Mouse (Mus musculus): ENCODE data around the gene Bcl7c. TPM values are rescaled to one million over a fixed set of nuclear protein-coding genes. Genes with fewer than 3 reads are reported as not detected.
"Not testable (repeated sequence)": the region's sequence is repeated elsewhere in the genome, so short reads cannot be mapped to it uniquely, and the experiment has no call there.

Gene Bcl7c
- polyA plus RNA-seq, 1 experiment from 2014 or later = 49.5 TPM

- H3K27me3 ChIP-seq (replicated peaks) = no peaks in the 10 kb centered on the region
- 66% methylated on average over 3 of the region's 3 CpGs for WGBS
Observed at GRCm38 (mm10) chr7:127700712-127701331, 7.9 kb downstream of the Bcl7c start.

GRCm38 (mm10) chr7:127698986-127699385, 9.7 kb downstream of the Bcl7c start:
- Histone ChIP-seq H3K4me3 (no peak overlapping the region), H3K36me3 (peaks cover 32% of the 10 kb centered on the region), H3K4me2 (no peak overlapping the region), H3K9me3 (replicated peaks) (no peaks in the 10 kb centered on the region), H3K27me3 (replicated peaks) (no peaks in the 10 kb centered on the region), H3K9ac (no peak overlapping the region), H3K4me1 (replicated peaks) (no peaks in the 10 kb centered on the region), H3K27ac (ENCODE audit: poor library complexity, severe bottlenecking) (no peak overlapping the region)
- WGBS = 71% methylated on average over 6 of the region's 6 CpGs
- ATAC-seq (ENCODE audit: insufficient number of reproducible peaks, low FRiP score) = no peak

More at GRCm38 (mm10) chr7:127700712-127701331, 7.9 kb downstream of the Bcl7c start:
- H3K9ac ChIP-seq = no peak overlapping the region
- H3K9me3 ChIP-seq (replicated peaks) = no peaks in the 10 kb centered on the region
- no peak overlapping the region for H3K27ac ChIP-seq (ENCODE audit: poor library complexity, severe bottlenecking)
- H3K4me2 ChIP-seq = no peak overlapping the region
- H3K36me3 ChIP-seq = peaks cover 46% of the 10 kb centered on the region
- no peaks in the 10 kb centered on the region for H3K4me1 ChIP-seq (replicated peaks)
- no peak overlapping the region for H3K4me3 ChIP-seq
- ATAC-seq (ENCODE audit: insufficient number of reproducible peaks, low FRiP score) = no peak

DNA sequence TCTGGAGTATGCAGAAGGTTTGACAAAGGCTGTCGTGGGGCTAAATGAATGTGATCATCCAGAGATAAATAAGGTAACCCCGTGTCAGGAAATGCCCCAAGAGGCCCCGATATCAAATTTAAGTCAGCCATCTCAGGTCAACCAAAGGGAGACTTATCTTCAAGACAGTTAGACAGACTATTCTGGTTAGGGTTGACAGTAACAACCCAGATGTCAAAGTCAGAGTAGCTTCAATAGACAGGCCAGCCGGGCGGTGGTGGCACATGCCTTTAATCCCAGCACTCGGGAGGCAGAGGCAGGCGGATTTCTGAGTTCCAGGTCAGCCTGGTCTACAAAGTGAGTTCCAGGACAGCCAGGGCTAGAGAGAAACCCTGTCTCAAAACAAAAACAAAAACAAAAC, 15.0 kb downstream of the Bcl7c start:
- H3K36me3 ChIP-seq; H3K9me3 ChIP-seq (replicated peaks); H3K27me3 ChIP-seq (replicated peaks); H3K9ac ChIP-seq; H3K4me3 ChIP-seq; H3K4me2 ChIP-seq; ATAC-seq (ENCODE audit: insufficient number of reproducible peaks, low FRiP score); H3K27ac ChIP-seq (ENCODE audit: poor library complexity, severe bottlenecking): not testable (repeated sequence)
- H3K4me1 ChIP-seq (replicated peaks) = peaks cover 27% of the 10 kb centered on the region
- 78% methylated on average over 7 of the region's 7 CpGs for WGBS

DNA sequence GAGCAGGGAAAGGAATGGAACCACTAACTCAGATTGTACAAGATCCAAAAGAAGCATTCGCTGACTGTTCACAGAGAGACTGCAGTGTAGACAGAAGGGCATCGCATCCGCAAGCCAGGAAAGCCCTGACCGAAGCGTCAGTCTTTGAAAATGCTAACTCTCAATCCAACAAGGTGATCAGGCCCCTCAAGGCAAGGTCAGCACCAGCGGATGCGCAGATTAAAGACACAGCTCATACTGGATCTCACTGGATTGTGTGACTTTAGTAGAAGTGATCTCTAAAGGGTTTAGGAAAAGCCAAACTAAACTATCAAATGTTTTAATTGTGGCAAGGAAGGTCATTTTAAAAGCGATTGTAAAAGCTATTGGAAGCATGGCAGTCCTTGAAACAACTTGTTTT, 15.4 kb downstream of the Bcl7c start:
- Histone ChIP-seq H3K4me2 (no peak overlapping the region), H3K4me3 (no peak overlapping the region), H3K9ac (no peak overlapping the region), H3K9me3 (replicated peaks) (no peaks in the 10 kb centered on the region), H3K27me3 (replicated peaks) (no peaks in the 10 kb centered on the region), H3K4me1 (replicated peaks) (peaks cover 29% of the 10 kb centered on the region), H3K36me3 (peaks cover 7% of the 10 kb centered on the region; the same call in 1 of the 2 replicates), H3K27ac (ENCODE audit: poor library complexity, severe bottlenecking) (no peak overlapping the region)
- WGBS = 88% methylated on average over 8 of the region's 8 CpGs
- ATAC-seq (ENCODE audit: insufficient number of reproducible peaks, low FRiP score) = no peak

GRCm38 (mm10) chr7:127691221-127691989, 17.3 kb downstream of the Bcl7c start:
- peak overlapping the region; percentile 63 for H3K4me2 ChIP-seq
- 4% methylated on average over 15 of the region's 15 CpGs for WGBS
- peak overlapping the region; percentile 44 for H3K4me3 ChIP-seq
- peaks cover 40% of the 10 kb centered on the region for H3K4me1 ChIP-seq (replicated peaks)
- H3K36me3 ChIP-seq = peaks cover 7% of the 10 kb centered on the region; the same call in 1 of the 2 replicates
- H3K27ac ChIP-seq (ENCODE audit: poor library complexity, severe bottlenecking) = peak overlapping the region; percentile 97
- no peaks in the 10 kb centered on the region for H3K9me3 ChIP-seq (replicated peaks)
- no peaks in the 10 kb centered on the region for H3K27me3 ChIP-seq (replicated peaks)
- ATAC-seq (ENCODE audit: insufficient number of reproducible peaks, low FRiP score) = peak; percentile 83
- peak overlapping the region; percentile 66 for H3K9ac ChIP-seq

GRCm38 (mm10) chr7:127689626-127690280, 19.0 kb downstream of the Bcl7c start:
- Histone ChIP-seq H3K4me1 (replicated peaks) (peaks cover 48% of the 10 kb centered on the region), H3K4me2 (no peak overlapping the region), H3K4me3 (no peak overlapping the region), H3K9me3 (replicated peaks) (no peaks in the 10 kb centered on the region), H3K9ac (no peak overlapping the region), H3K36me3 (peaks cover 3% of the 10 kb centered on the region; the same call in 1 of the 2 replicates), H3K27ac (ENCODE audit: poor library complexity, severe bottlenecking) (peak overlapping the region; percentile 66), H3K27me3 (replicated peaks) (no peaks in the 10 kb centered on the region)
- no peak for ATAC-seq (ENCODE audit: insufficient number of reproducible peaks, low FRiP score)
- WGBS = 51% methylated on average over 9 of the region's 9 CpGs

GRCm38 (mm10) chr7:127688935-127689334, 19.8 kb downstream of the Bcl7c start:
- H3K4me1 ChIP-seq (replicated peaks) = peaks cover 48% of the 10 kb centered on the region
- ATAC-seq (ENCODE audit: insufficient number of reproducible peaks, low FRiP score) = no peak
- H3K27me3 ChIP-seq (replicated peaks) = no peaks in the 10 kb centered on the region
- no peak overlapping the region for H3K4me3 ChIP-seq
- 86% methylated on average over 7 of the region's 7 CpGs for WGBS
- no peak overlapping the region for H3K4me2 ChIP-seq
- no peak overlapping the region for H3K27ac ChIP-seq (ENCODE audit: poor library complexity, severe bottlenecking)
- H3K36me3 ChIP-seq = peaks cover 8% of the 10 kb centered on the region; the same call in 1 of the 2 replicates
- no peak overlapping the region for H3K9ac ChIP-seq
- H3K9me3 ChIP-seq (replicated peaks) = no peaks in the 10 kb centered on the region

DNA sequence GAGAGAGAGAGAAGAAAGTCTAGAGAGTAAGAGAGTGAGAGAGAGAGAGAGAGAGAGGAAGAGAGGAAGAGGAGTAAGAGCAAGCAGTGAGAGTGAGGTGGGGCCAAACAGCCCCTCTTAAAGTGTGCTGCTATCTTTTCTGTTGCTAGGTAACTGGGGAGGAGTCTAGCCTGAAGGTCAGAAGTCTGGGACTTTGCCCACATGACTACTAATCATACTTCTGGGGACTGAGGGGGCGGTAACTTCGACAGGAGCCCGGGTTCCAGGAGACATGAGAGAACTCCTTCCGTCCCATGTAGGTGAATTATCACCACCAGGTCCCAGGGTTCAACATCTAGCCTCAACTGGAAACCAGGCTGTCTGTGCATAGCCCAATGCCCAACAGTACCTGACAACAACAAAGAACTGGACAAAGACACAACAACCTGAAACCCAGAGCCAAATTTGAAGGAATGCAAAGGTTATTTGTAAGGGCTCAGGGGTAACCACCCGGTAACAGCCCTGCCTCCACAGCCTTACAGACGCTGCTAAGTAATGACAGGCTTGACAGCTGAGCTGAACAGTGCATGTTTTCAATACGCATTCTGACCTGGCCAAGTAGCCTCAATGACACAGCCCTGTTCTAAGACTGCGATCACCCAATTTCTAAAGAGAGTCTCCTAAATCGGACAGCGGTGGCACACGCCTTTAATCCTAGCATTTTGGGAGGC, 21.8 kb downstream of the Bcl7c start:
- Histone ChIP-seq H3K27me3 (replicated peaks) (no peaks in the 10 kb centered on the region), H3K4me3 (no peak overlapping the region), H3K36me3 (peaks cover 5% of the 10 kb centered on the region; the same call in 1 of the 2 replicates), H3K27ac (ENCODE audit: poor library complexity, severe bottlenecking) (0 out of 2 replicates have a peak overlapping the region, but pooled peaks have one; percentile 14), H3K4me2 (no peak overlapping the region), H3K9me3 (replicated peaks) (no peaks in the 10 kb centered on the region), H3K4me1 (replicated peaks) (peaks cover 59% of the 10 kb centered on the region), H3K9ac (no peak overlapping the region)
- no peak for ATAC-seq (ENCODE audit: insufficient number of reproducible peaks, low FRiP score)
- 56% methylated on average over 11 of the region's 11 CpGs for WGBS

- H3K36me3 ChIP-seq = peaks cover 5% of the 10 kb centered on the region; the same call in 1 of the 2 replicates
- peaks cover 55% of the 10 kb centered on the region for H3K4me1 ChIP-seq (replicated peaks)
- no peak overlapping the region for H3K27ac ChIP-seq (ENCODE audit: poor library complexity, severe bottlenecking)
Observed at GRCm38 (mm10) chr7:127685304-127686018, 23.3 kb downstream of the Bcl7c start.

DNA sequence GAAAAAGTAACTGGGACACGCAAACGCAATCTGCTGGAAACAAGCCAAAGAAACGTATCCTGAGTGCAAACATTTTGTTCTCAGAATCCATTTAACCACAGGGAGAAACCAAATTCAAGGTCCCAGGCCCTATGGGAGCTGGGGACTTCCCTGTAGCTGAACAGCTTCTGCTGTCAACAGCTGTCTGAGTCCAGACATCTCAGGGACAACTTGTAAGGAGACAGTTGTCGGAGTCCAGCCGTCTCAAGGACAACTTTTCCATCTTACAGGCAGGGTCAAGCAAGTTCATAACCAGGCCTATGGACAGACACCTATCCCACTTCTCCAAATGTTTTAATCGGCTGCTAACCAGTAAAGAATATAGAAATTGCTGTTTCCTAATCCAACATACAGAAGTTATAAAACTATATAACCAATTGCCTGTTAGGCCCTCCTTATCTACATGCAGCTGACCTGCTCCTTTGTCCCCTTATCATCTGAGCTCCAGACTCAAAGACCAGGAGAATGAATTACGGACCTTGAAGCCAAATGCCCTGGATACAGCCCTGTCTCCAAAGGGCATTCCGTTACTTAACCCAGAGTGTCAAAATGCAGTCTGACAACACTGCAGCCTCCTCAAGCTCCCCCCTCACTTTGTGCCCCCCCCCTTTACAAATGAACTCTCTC, 26.7 kb downstream of the Bcl7c start:
- no peak for ATAC-seq (ENCODE audit: insufficient number of reproducible peaks, low FRiP score)
- Histone ChIP-seq H3K4me2 (no peak overlapping the region), H3K9me3 (replicated peaks) (no peaks in the 10 kb centered on the region), H3K27me3 (replicated peaks) (no peaks in the 10 kb centered on the region), H3K27ac (ENCODE audit: poor library complexity, severe bottlenecking) (no peak overlapping the region), H3K36me3 (peaks cover 5% of the 10 kb centered on the region; the same call in 1 of the 2 replicates), H3K4me1 (replicated peaks) (peaks cover 33% of the 10 kb centered on the region), H3K4me3 (no peak overlapping the region), H3K9ac (no peak overlapping the region)
- WGBS = 35% methylated on average over 8 of the region's 8 CpGs

More at GRCm38 (mm10) chr7:127685304-127686018, 23.3 kb downstream of the Bcl7c start:
- Histone ChIP-seq H3K9me3 (replicated peaks) (no peaks in the 10 kb centered on the region), H3K4me3 (no peak overlapping the region), H3K27me3 (replicated peaks) (no peaks in the 10 kb centered on the region), H3K4me2 (no peak overlapping the region), H3K9ac (no peak overlapping the region)
- no peak for ATAC-seq (ENCODE audit: insufficient number of reproducible peaks, low FRiP score)
- 69% methylated on average over 14 of the region's 14 CpGs for WGBS
